Mouse (Mus musculus) CH12.LX (cell line): ENCODE measurements at regions not wholly inside any gene's neighbourhood (a gene's known extent, or its start where the extent isn't known, plus 50 kb on each side); places are given as distances from the start of the nearest gene placed in this dataset.

ENCODE experiments used
- CTCF ChIP-seq, 2 experiments: IDR thresholded peaks in 1 of 2; conservative IDR thresholded peaks in 1 of 2; 2 replicates each; pipeline ENCODE4 v1.5.1; 2011 to 2012; ENCODE audit warnings: low read depth in 2 of 2, low read length in 2 of 2, improper control_type of control experiment in 1 of 2, inconsistent platforms in 1 of 2, mild to moderate bottlenecking in 1 of 2, moderate library complexity in 1 of 2
- EP300 ChIP-seq: IDR thresholded peaks from 2 replicates; pipeline ENCODE4 v1.6.1; 2011; ENCODE audit warnings: low read length, improper control_type of control experiment
- ETS1 ChIP-seq: conservative IDR thresholded peaks from 2 replicates; pipeline ENCODE4 v1.6.1; 2012; ENCODE audit warnings: low read depth, mild to moderate bottlenecking, inconsistent platforms, low read length, improper control_type of control experiment, moderate library complexity
- NRF1 ChIP-seq: IDR thresholded peaks from 2 replicates; pipeline ENCODE4 v1.6.1; 2014; ENCODE audit warnings: low read depth, mild to moderate bottlenecking, inconsistent platforms, low read length, improper control_type of control experiment, moderate library complexity
- ZNF384 ChIP-seq: IDR thresholded peaks from 2 replicates; pipeline ENCODE4 v1.6.1; 2012; ENCODE audit warnings: low read depth, low read length, improper control_type of control experiment, inconsistent platforms

DNA sequence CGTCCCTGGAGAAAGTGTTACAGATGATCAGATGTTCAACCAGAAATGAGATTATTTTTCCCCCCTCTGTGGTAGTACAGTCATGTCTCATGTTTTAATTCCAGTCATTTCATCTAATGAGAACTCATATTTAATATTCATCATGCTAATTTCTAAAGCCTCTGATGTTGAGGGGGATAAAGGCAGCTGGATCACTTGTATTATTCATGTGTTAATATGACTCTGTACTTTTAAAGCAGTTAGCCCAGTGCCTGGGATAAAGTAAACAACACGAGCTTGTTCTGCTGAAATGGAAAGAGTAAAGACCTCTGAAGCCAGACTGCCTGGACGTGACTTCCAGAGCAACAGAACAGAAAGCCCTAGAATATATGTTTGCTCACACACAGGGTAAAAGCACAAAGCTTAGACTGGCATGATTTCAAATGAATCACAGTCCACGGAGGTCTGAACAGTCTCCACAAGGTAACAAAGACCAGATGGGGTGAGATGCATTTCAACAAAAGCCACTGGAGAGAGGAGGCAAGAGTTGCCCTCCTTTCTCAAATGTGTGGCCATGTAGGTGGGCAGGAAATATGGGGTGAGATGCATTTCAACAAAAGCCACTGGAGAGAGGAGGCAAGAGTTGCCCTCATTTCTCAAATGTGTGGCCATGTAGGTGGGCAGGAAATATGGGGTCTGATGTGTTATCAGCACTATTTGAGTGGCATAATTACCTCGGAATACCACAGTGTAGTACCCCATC, 498.1 kb downstream of the Adam3 start:
- TF ChIP-seq ZNF384, result no peak
- TF ChIP-seq CTCF (conservative IDR thresholded peaks at IDR 0.05 in 1 of 2, IDR thresholded peaks at IDR 0.05 in 1 of 2; ENCODE audit: low read depth in 2 of 2, low read length in 2 of 2), result no peak
- no peak for TF ChIP-seq EP300
- no peak for TF ChIP-seq ETS1
- TF ChIP-seq NRF1, result no peak
